Mouse (Mus musculus): ENCODE data around the gene Hdac1.
"Not testable (repeated sequence)": the region's sequence is repeated elsewhere in the genome, so short reads cannot be mapped to it uniquely, and the experiment has no call there.

The Hdac1 gene

GRCm38 (mm10) chr4:129558321-129558955 lies 15.9 kb upstream of the Hdac1 start:
- DNase-seq (ENCODE audit: low spot score), result no peak

- DNase-seq (ENCODE audit: low spot score), result no peak
Observed at GRCm38 (mm10) chr4:129557256-129557808, 14.8 kb upstream of the Hdac1 start.

- peak; percentile 90 for DNase-seq (ENCODE audit: low spot score)
Observed at GRCm38 (mm10) chr4:129556532-129557223, 14.2 kb upstream of the Hdac1 start.

GRCm38 (mm10) chr4:129555862-129556531 lies 13.5 kb upstream of the Hdac1 start:
- peak; percentile 18 for DNase-seq (ENCODE audit: low spot score)

- DNase-seq (ENCODE audit: low spot score), result peak; percentile 59
Observed at GRCm38 (mm10) chr4:129555421-129555861, 12.9 kb upstream of the Hdac1 start.

- DNase-seq (ENCODE audit: low spot score), result not testable (repeated sequence)
Observed at GRCm38 (mm10) chr4:129554512-129554911, 12.0 kb upstream of the Hdac1 start.

GRCm38 (mm10) chr4:129550295-129550694 lies 7.8 kb upstream of the Hdac1 start:
- DNase-seq (ENCODE audit: low spot score), result no peak

- no peak for DNase-seq (ENCODE audit: low spot score)
Observed at GRCm38 (mm10) chr4:129549306-129549705, 6.8 kb upstream of the Hdac1 start.

GRCm38 (mm10) chr4:129547631-129548030 lies 5.1 kb upstream of the Hdac1 start:
- not testable (repeated sequence) for DNase-seq (ENCODE audit: low spot score)

- no peak for DNase-seq (ENCODE audit: low spot score)
Observed at GRCm38 (mm10) chr4:129544106-129544505, 1.6 kb upstream of the Hdac1 start.

- DNase-seq (ENCODE audit: low spot score), result no peak
Observed at GRCm38 (mm10) chr4:129541868-129542591, 483 bp downstream of the Hdac1 start.

GRCm38 (mm10) chr4:129540012-129540411 lies 2.5 kb downstream of the Hdac1 start:
- no peak for DNase-seq (ENCODE audit: low spot score)

GRCm38 (mm10) chr4:129528901-129529300 lies 13.6 kb downstream of the Hdac1 start:
- not testable (repeated sequence) for DNase-seq (ENCODE audit: low spot score)

- DNase-seq (ENCODE audit: low spot score), result no peak
Observed at GRCm38 (mm10) chr4:129525889-129526288, 16.6 kb downstream of the Hdac1 start.

- DNase-seq (ENCODE audit: low spot score), result no peak
Observed at GRCm38 (mm10) chr4:129525338-129525737, 17.2 kb downstream of the Hdac1 start.

GRCm38 (mm10) chr4:129518519-129518918 lies 24.0 kb downstream of the Hdac1 start:
- DNase-seq (ENCODE audit: low spot score), result no peak

- no peak for DNase-seq (ENCODE audit: low spot score)
Observed at GRCm38 (mm10) chr4:129516925-129517324, 25.6 kb downstream of the Hdac1 start.

- DNase-seq (ENCODE audit: low spot score), result peak; percentile 65
Observed at GRCm38 (mm10) chr4:129514300-129514898, 28.1 kb downstream of the Hdac1 start.

- no peak for DNase-seq (ENCODE audit: low spot score)
Observed at GRCm38 (mm10) chr4:129513891-129514290, 28.6 kb downstream of the Hdac1 start.

GRCm38 (mm10) chr4:129513086-129513767 lies 29.3 kb downstream of the Hdac1 start, which contains the start of gene Marcksl1:
Gene Marcksl1 (plus strand): TSS chr4:129513581.
- DNase-seq (ENCODE audit: low spot score), result peak; percentile 90
